Mouse (Mus musculus): ENCODE results near the gene Sema4g.

DNA sequence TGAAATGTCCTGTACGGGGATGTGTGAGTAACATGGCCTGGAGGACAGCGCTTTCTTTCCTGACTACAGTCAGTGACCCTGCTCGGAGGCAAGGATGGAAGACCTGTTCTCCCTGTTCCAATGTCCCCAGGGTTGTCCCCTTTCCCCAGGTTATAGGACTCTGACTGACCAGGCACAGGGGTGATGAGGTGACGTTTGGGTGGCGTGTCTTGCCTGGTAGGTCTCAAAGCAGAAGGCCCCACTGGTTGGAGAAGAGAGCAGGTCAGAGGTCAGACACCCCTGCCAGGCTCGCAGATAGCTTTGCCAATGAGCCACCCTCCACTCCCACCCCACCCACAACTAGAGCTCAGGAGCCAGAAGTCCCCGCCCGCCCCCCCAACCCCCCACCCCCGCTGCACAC, 40.7 kb downstream of the Sema4g start:
- TF ChIP-seq CTCF (IDR thresholded peaks at IDR 0.05; ENCODE audit: low read depth) (no peak), EP300 (IDR thresholded peaks at IDR 0.05; ENCODE audit: low read depth) (no peak)

All from liver, postnatal 0 days (tissue).